Comparison of ENCODE assay signal across 16 mouse cellular contexts in the genomic region with DNA sequence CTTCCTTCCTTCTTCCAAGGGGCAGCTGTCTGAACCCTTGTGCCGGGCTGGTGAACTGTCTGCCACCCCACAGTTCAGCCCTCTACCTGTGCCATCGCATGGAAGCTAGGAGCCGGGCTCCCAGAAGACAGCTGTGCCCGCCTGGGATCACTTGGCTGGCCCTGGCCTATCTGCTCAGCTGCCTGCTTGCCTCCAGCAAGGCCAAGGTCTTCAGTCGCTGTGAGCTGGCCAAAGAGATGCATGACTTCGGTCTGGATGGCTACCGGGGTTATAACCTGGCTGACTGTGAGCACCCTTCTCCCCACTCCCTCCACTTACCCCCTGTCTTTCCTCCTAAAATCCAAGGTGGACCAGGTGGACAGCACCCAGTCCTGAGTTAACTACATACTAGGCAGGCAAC. TPM values are rescaled to one million over a fixed set of nuclear protein-coding genes. Genes with fewer than 3 reads are reported as not detected.
DNase-seq lines count a peak whose midpoint lies in the region.
"Had no signal": no experiment of that assay in that cellular context is flagged by ENCODE, and none has a peak within 500 bp of the region (broad histone marks: within the 10 kb centered on the region; RNA-seq: fewer than 3 reads in every experiment).

No protein-coding gene starts in this region.

- DNase-seq in adrenal gland, adult 8-10 months = peak; percentile 38
- DNase-seq in adrenal gland, postnatal 4 days (ENCODE audit: low spot score in 2 of 2) = no peak
- DNase-seq in adrenal gland, postnatal 14 days = peak; percentile 43
- peak; percentile 41 to 63 for DNase-seq in adrenal gland, postnatal 36 days
- DNase-seq in lung, adult 18-20 months = no peak
- no peak for DNase-seq in right cerebral cortex, postnatal 25 days
- DNase-seq: cerebellum, adult 11 months; cerebellum, adult 18-20 months; cerebellum, adult 8-10 months; cerebellum, adult 9-11 months; cerebellum, postnatal 14 days; cerebellum, postnatal 36 days; embryo, embryonic 11 days had no signal

RNA-seq across cellular contexts. Expression of gene Spaca3, which starts 4.8 kb away (rescaled TPM):
- not detected for total RNA-seq in adrenal gland, adult 8-10 months (2022)
- total RNA-seq in adrenal gland, postnatal 4 days (2021) = not detected
- not detected in 2 replicates for total RNA-seq in adrenal gland, postnatal 14 days (2021)
- total RNA-seq in adrenal gland, postnatal 36 days (2021) = not detected
- total RNA-seq: adrenal gland, adult 18-20 months; common myeloid progenitor, adult 5-6 weeks; ES-E14 had no signal

RNA-seq across cellular contexts. Expression of gene Tmem98, which starts 53.0 kb away (rescaled TPM):
- total RNA-seq in adrenal gland, adult 8-10 months (2022) = 10 to 100 TPM; 35.5 to 87.0 (median 58.0) TPM
- total RNA-seq in adrenal gland, postnatal 4 days (2021) = 10 to 100 TPM; 52.7 to 53.2 TPM
- total RNA-seq in adrenal gland, postnatal 14 days (2021) = 32.9 and 34.5 TPM in 2 replicates
- 10 to 100 TPM; 40.8 to 68.8 TPM for total RNA-seq in adrenal gland, postnatal 36 days (2021)

Comparison
In these comparisons a context has a peak if more than half of its experiments do, and no peak if none do; other contexts are left out.
1. DNase-seq: peak in adrenal gland, adult 8-10 months (single experiment), adrenal gland, postnatal 14 days (single experiment) and adrenal gland, postnatal 36 days (2 of 2); none in adrenal gland, postnatal 4 days (0 of 2), lung, adult 18-20 months (0 of 2) and right cerebral cortex, postnatal 25 days (single experiment).